19 mouse cellular contexts compared by ENCODE assay signal in genomic region chr6:27982021-27982420, GRCm38 (mm10).
A peak's percentile ranks its signal among the peaks of the same experiment; 100 is the strongest.
DNase-seq lines count a peak whose midpoint lies in the region; ATAC-seq and TF ChIP-seq lines count a peak whose summit lies in the region.
"Had no signal": no experiment of that assay in that cellular context is flagged by ENCODE, and none has a peak within 500 bp of the region (broad histone marks: within the 10 kb centered on the region; RNA-seq: fewer than 3 reads in every experiment).

No protein-coding gene starts in this region.

- no peaks in the 10 kb centered on the region for H3K4me1 ChIP-seq in liver, postnatal 0 days (ENCODE audit: insufficient read depth)
- H3K4me1 ChIP-seq: embryonic facial prominence, embryonic 15.5 days; forebrain, embryonic 12.5 days; limb, embryonic 12.5 days; liver, embryonic 15.5 days had no signal

- no peak for TF ChIP-seq CTCF in liver, postnatal 0 days (IDR thresholded peaks at IDR 0.05; ENCODE audit: low read depth)

- H3K27me3 ChIP-seq in liver, postnatal 0 days (ENCODE audit: insufficient read depth, low read length), result no peaks in the 10 kb centered on the region
- H3K27me3 ChIP-seq: CH12.LX; embryonic facial prominence, embryonic 15.5 days; forebrain, embryonic 12.5 days; limb, embryonic 12.5 days; liver, embryonic 15.5 days had no signal

- H3K4me3 ChIP-seq in liver, postnatal 0 days (ENCODE audit: low read depth, low read length), result no peak overlapping the region
- H3K4me3 ChIP-seq: embryonic facial prominence, embryonic 15.5 days; forebrain, embryonic 12.5 days; limb, embryonic 12.5 days; liver, embryonic 15.5 days had no signal

- no peak overlapping the region for H3K9ac ChIP-seq in liver, postnatal 0 days (replicated peaks)
- H3K9ac ChIP-seq: embryonic facial prominence, embryonic 15.5 days; forebrain, embryonic 12.5 days; limb, embryonic 12.5 days; liver, embryonic 15.5 days had no signal

- H3K4me2 ChIP-seq in liver, postnatal 0 days (ENCODE audit: low read depth, low read length), result no peak overlapping the region
- H3K4me2 ChIP-seq: embryonic facial prominence, embryonic 15.5 days; forebrain, embryonic 12.5 days; limb, embryonic 12.5 days; liver, embryonic 15.5 days; midbrain, embryonic 11.5 days had no signal

- H3K36me3 ChIP-seq in liver, postnatal 0 days (replicated peaks; ENCODE audit: insufficient read depth, low read length), result no peaks in the 10 kb centered on the region
- H3K36me3 ChIP-seq: embryonic facial prominence, embryonic 15.5 days; forebrain, embryonic 12.5 days; limb, embryonic 12.5 days; liver, embryonic 15.5 days had no signal

- no peak overlapping the region for H3K27ac ChIP-seq in liver, postnatal 0 days (ENCODE audit: low read depth)
- H3K27ac ChIP-seq: embryonic facial prominence, embryonic 15.5 days; forebrain, embryonic 12.5 days; limb, embryonic 12.5 days; liver, embryonic 15.5 days had no signal

- 11% methylated on average over 1 of the region's 1 CpGs for WGBS in liver, postnatal 0 days (ENCODE audit: insufficient replicate concordance)

- peak; percentile 8 for DNase-seq in adrenal gland, postnatal 10 days
- no peak for DNase-seq in adrenal gland, adult 18-20 months (ENCODE audit: low spot score in 2 of 2)
- peak; percentile 28 for DNase-seq in kidney, postnatal 10 days
- DNase-seq in kidney, postnatal 25 days, result no peak
- peak; percentile 18 for DNase-seq in ZHBTc4 (ENCODE audit: low read depth, low spot score)
- peak; percentile 10 for DNase-seq in hindlimb bud, embryonic 11.5 days (ENCODE audit: extremely low spot score, low read depth, low spot score)
- DNase-seq in MN1 (ENCODE audit: low spot score), result no peak
- DNase-seq in liver, postnatal 0 days, result no peak
- DNase-seq: adrenal gland, postnatal 36 days; cerebellum, postnatal 10 days; heart, adult 18-20 months; lung, postnatal 36 days had no signal

- TF ChIP-seq EP300 in liver, postnatal 0 days (IDR thresholded peaks at IDR 0.05; ENCODE audit: low read depth), result no peak

- ATAC-seq in liver, postnatal 0 days, result no peak
- ATAC-seq: hindbrain, embryonic 16.5 days had no signal

- no peaks in the 10 kb centered on the region for H3K9me3 ChIP-seq in liver, postnatal 0 days (ENCODE audit: low read length)
- H3K9me3 ChIP-seq: embryonic facial prominence, embryonic 15.5 days; forebrain, embryonic 12.5 days; limb, embryonic 12.5 days; liver, embryonic 15.5 days had no signal

Comparison
In these comparisons a context has a peak if more than half of its experiments do, and no peak if none do; other contexts are left out.
1. DNase-seq: peak in adrenal gland, postnatal 10 days (single experiment), kidney, postnatal 10 days (single experiment), ZHBTc4 (single experiment) and hindlimb bud, embryonic 11.5 days (single experiment); none in adrenal gland, adult 18-20 months (0 of 2), kidney, postnatal 25 days (0 of 2), MN1 (single experiment) and liver, postnatal 0 days (single experiment).